Mouse (Mus musculus) forebrain, embryonic 12.5 days (tissue): ENCODE measurements at regions not wholly inside any gene's neighbourhood (a gene's known extent, or its start where the extent isn't known, plus 50 kb on each side); places are given as distances from the start of the nearest gene placed in this dataset.
A peak's percentile ranks its signal among the peaks of the same experiment; 100 is the strongest.

Experiments
- ATAC-seq: fragments of 200-750 bp; cut with Nextera tagmentation; 2 replicates; pipeline ENCODE4 v1.8.0; 2017; ENCODE audit warnings: moderate TSS enrichment; ENCODE audit not compliant: low FRiP score
- H3K27ac ChIP-seq: fragments of 300-500 bp; sonication (generic); 2 replicates; pipeline ENCODE4 v1.5.1; 2016; ENCODE audit warnings: mild to moderate bottlenecking
- H3K27me3 ChIP-seq: fragments of 300-500 bp; sonication (generic); 2 replicates; pipeline ENCODE4 v1.6.1; 2016; ENCODE audit warnings: mild to moderate bottlenecking
- H3K36me3 ChIP-seq: fragments of 300-500 bp; sonication (generic); replicated peaks from 2 replicates; pipeline ENCODE4 v1.6.1; 2016; ENCODE audit warnings: mild to moderate bottlenecking
- H3K4me1 ChIP-seq: fragments of 300-500 bp; sonication (generic); 2 replicates; pipeline ENCODE4 v1.6.1; 2016
- H3K4me2 ChIP-seq: fragments of 300-500 bp; sonication (generic); 2 replicates; pipeline ENCODE4 v1.6.1; 2016; ENCODE audit warnings: mild to moderate bottlenecking, moderate library complexity
- H3K4me3 ChIP-seq: fragments of 300-500 bp; sonication (generic); replicated peaks from 2 replicates; pipeline ENCODE4 v1.5.1; 2016; ENCODE audit warnings: mild to moderate bottlenecking
- H3K9ac ChIP-seq: fragments of 300-500 bp; sonication (generic); 2 replicates; pipeline ENCODE4 v1.6.1; 2016; ENCODE audit warnings: mild to moderate bottlenecking
- H3K9me3 ChIP-seq: fragments of 300-500 bp; sonication (generic); 2 replicates; pipeline ENCODE4 v1.6.1; 2016
- WGBS: fragments of 180-500 bp; shearing (Covaris S2); methylation state at CpG from one replicate; pipeline ENCODE4 v1.1.7; 2016; 5-methylcytosine and 5-hydroxymethylcytosine counted together

DNA sequence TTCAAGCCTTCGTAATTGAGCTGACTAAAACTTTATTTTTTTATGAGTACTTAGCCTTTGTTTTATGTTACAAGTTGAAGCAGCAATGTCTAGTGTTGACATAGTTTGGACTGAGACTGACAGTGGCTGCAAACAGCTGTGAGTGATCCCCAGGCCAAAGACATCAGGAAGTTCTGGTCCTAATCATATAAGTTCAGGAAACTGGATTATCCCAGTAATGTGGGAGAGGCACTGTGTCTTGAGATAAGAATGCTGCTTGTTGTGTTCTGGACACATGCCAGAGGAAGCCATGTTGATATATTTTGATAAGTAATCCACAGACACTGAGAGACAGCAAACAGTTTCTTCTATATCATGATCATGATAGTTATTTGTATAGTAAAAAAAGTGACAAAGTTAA is 153.4 kb downstream of the Lrriq3 start:
- H3K4me2 ChIP-seq: no peak overlapping the region
- no peaks in the 10 kb centered on the region for H3K9me3 ChIP-seq
- H3K27me3 ChIP-seq: no peaks in the 10 kb centered on the region
- H3K4me1 ChIP-seq: no peaks in the 10 kb centered on the region
- no peak overlapping the region for H3K9ac ChIP-seq
- WGBS: 83% methylated on average over 1 of the region's 1 CpGs
- no peak overlapping the region for H3K4me3 ChIP-seq
- H3K36me3 ChIP-seq: no peaks in the 10 kb centered on the region
- H3K27ac ChIP-seq: no peak overlapping the region
- ATAC-seq: no peak

DNA sequence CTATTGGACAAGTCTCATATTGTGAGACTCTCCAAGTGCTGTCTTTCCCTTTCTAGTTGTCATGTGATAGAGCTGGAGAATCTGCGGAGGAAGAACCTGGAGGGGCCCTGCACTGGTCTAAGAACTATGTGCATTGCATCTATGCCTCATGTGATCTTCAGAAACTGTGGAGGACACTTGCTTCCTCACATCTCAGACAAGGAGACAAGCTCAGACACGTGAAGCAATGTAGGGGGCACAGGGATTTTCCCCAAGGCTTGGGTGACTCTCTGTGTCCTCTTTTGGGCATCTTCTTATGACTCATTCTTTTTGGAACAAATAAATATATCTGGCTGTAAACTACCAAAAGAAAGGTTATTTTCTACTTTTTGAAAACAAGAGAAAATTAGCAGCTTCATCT is 153.9 kb downstream of the Lrriq3 start:
- ATAC-seq: no peak
- H3K9me3 ChIP-seq: no peaks in the 10 kb centered on the region

GRCm38 (mm10) chr3:155247929-155248328 is 154.7 kb downstream of the Lrriq3 start:
- ATAC-seq: no peak
- WGBS: 96% methylated on average over 1 of the region's 1 CpGs

More for the DNA sequence above, 153.9 kb downstream of the Lrriq3 start:
- H3K36me3 ChIP-seq: no peaks in the 10 kb centered on the region
- H3K4me2 ChIP-seq: no peak overlapping the region
- H3K4me1 ChIP-seq: no peaks in the 10 kb centered on the region
- no peak overlapping the region for H3K4me3 ChIP-seq
- H3K27ac ChIP-seq: no peak overlapping the region
- WGBS: 85% methylated on average over 2 of the region's 2 CpGs
- H3K9ac ChIP-seq: no peak overlapping the region
- no peaks in the 10 kb centered on the region for H3K27me3 ChIP-seq

GRCm38 (mm10) chr3:155250904-155251303 is 157.7 kb downstream of the Lrriq3 start:
- Histone ChIP-seq H3K36me3 (no peaks in the 10 kb centered on the region), H3K4me2 (no peak overlapping the region), H3K9ac (no peak overlapping the region), H3K27ac (no peak overlapping the region), H3K4me1 (no peaks in the 10 kb centered on the region), H3K4me3 (no peak overlapping the region), H3K9me3 (no peaks in the 10 kb centered on the region), H3K27me3 (no peaks in the 10 kb centered on the region)
- no peak for ATAC-seq
- 85% methylated on average over 2 of the region's 2 CpGs for WGBS

More at GRCm38 (mm10) chr3:155247929-155248328, 154.7 kb downstream of the Lrriq3 start:
- no peak overlapping the region for H3K4me2 ChIP-seq
- no peak overlapping the region for H3K9ac ChIP-seq
- H3K4me1 ChIP-seq: no peaks in the 10 kb centered on the region
- H3K9me3 ChIP-seq: no peaks in the 10 kb centered on the region
- H3K36me3 ChIP-seq: no peaks in the 10 kb centered on the region
- H3K27me3 ChIP-seq: no peaks in the 10 kb centered on the region
- H3K4me3 ChIP-seq: no peak overlapping the region
- H3K27ac ChIP-seq: no peak overlapping the region

GRCm38 (mm10) chr3:155298206-155298605 is 205.0 kb downstream of the Lrriq3 start:
- no peak overlapping the region for H3K27ac ChIP-seq
- H3K4me1 ChIP-seq: no peaks in the 10 kb centered on the region
- no peaks in the 10 kb centered on the region for H3K36me3 ChIP-seq
- 70% methylated on average over 3 of the region's 3 CpGs for WGBS
- no peak overlapping the region for H3K4me2 ChIP-seq
- ATAC-seq: no peak
- H3K27me3 ChIP-seq: no peaks in the 10 kb centered on the region
- no peak overlapping the region for H3K9ac ChIP-seq
- H3K9me3 ChIP-seq: no peaks in the 10 kb centered on the region
- no peak overlapping the region for H3K4me3 ChIP-seq

GRCm38 (mm10) chr3:155298724-155299123 is 205.5 kb downstream of the Lrriq3 start:
- H3K36me3 ChIP-seq: no peaks in the 10 kb centered on the region
- H3K4me3 ChIP-seq: no peak overlapping the region
- H3K27ac ChIP-seq: no peak overlapping the region
- H3K4me1 ChIP-seq: no peaks in the 10 kb centered on the region
- no peaks in the 10 kb centered on the region for H3K27me3 ChIP-seq
- ATAC-seq: 0 out of 2 replicates have a peak, but pooled peaks have one; percentile 33
- no peak overlapping the region for H3K9ac ChIP-seq
- no peaks in the 10 kb centered on the region for H3K9me3 ChIP-seq
- H3K4me2 ChIP-seq: no peak overlapping the region

DNA sequence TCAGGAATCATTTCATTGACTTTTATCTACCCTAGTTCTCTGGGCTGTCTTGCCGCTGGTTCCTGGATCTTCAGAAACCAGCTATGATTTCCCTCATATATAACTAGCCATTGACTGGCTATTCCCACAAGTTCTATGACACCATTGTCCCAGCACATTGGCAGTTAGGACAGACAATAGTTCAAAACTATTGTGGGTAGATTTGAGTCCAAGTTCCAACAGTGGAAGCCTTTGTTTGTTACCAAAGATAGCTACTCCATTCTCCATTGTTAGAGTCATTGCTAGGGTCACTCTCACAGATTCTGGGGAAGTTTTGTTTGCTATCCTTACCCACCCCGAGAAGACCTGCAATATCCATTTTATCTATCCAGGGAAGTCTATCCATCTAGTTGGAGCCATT is 229.1 kb downstream of the Lrriq3 start:
- ATAC-seq: no peak

GRCm38 (mm10) chr3:155329701-155330100 is 236.5 kb downstream of the Lrriq3 start:
- H3K4me1 ChIP-seq: no peaks in the 10 kb centered on the region
- no peaks in the 10 kb centered on the region for H3K9me3 ChIP-seq
- H3K36me3 ChIP-seq: no peaks in the 10 kb centered on the region
- no peak overlapping the region for H3K27ac ChIP-seq
- H3K9ac ChIP-seq: no peak overlapping the region
- no peak for ATAC-seq
- H3K4me3 ChIP-seq: no peak overlapping the region
- no peak overlapping the region for H3K4me2 ChIP-seq
- no peaks in the 10 kb centered on the region for H3K27me3 ChIP-seq
- WGBS: 79% methylated on average over 2 of the region's 2 CpGs

More for the DNA sequence above, 229.1 kb downstream of the Lrriq3 start:
- no peaks in the 10 kb centered on the region for H3K27me3 ChIP-seq
- no peak overlapping the region for H3K9ac ChIP-seq
- no peaks in the 10 kb centered on the region for H3K36me3 ChIP-seq
- H3K9me3 ChIP-seq: no peaks in the 10 kb centered on the region
- no peak overlapping the region for H3K27ac ChIP-seq
- H3K4me3 ChIP-seq: no peak overlapping the region
- WGBS: 81% methylated on average over 2 of the region's 2 CpGs
- H3K4me2 ChIP-seq: no peak overlapping the region
- H3K4me1 ChIP-seq: no peaks in the 10 kb centered on the region

GRCm38 (mm10) chr3:155349185-155349584 is 256.0 kb downstream of the Lrriq3 start:
- Histone ChIP-seq H3K36me3 (no peaks in the 10 kb centered on the region), H3K4me1 (no peaks in the 10 kb centered on the region), H3K27me3 (no peaks in the 10 kb centered on the region), H3K9me3 (no peaks in the 10 kb centered on the region), H3K4me2 (no peak overlapping the region), H3K9ac (no peak overlapping the region), H3K4me3 (no peak overlapping the region), H3K27ac (no peak overlapping the region)
- ATAC-seq: no peak
- 83% methylated on average over 1 of the region's 1 CpGs for WGBS

DNA sequence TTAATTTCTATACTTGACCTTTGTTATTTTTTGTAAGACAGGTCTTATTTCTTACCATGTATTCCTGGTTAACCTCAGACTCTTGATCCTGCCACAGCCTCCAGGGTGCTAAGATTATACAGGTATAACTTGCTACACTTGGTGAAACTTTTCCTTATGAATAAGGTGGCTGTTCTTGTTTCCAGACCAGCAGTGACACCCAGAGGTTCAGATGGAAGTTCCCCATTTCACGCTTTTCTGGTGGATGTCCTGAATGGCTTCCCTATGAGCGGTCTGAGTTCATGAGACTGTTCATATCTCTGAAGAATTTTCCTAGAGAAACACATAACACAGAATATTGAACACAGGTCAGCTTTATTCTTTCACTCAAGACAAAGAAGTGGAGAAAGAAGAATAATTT is 258.4 kb downstream of the Lrriq3 start:
- Histone ChIP-seq H3K27ac (no peak overlapping the region), H3K36me3 (no peaks in the 10 kb centered on the region), H3K9ac (no peak overlapping the region), H3K4me1 (no peaks in the 10 kb centered on the region), H3K4me3 (no peak overlapping the region), H3K9me3 (no peaks in the 10 kb centered on the region), H3K4me2 (no peak overlapping the region), H3K27me3 (no peaks in the 10 kb centered on the region)
- WGBS: 87% methylated on average over 2 of the region's 2 CpGs
- no peak for ATAC-seq

DNA sequence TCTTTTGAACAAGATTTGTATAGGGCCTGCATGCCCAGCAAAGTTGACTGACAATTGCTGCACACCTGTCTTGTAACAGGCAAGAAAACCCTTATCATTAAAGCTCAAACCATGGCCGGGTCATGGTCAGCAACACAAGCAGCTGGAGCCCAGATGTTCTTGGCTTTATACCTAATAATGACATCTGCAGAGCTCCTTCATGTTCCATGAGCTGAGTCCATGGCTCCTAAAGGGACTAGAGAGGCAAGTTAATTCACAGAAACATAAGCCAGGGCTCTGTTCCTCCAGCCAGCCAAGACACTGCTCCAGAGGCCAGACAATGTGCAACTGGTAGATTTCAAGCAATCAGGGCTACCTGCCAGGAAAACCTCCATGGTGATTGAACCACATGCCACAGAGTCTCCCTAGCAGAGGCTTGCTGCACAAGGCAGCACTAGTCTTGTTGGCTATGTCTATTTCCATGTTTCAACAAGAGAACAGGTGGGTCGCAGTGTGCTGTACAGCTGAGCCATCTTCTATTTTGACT is 259.1 kb downstream of the Lrriq3 start:
- no peaks in the 10 kb centered on the region for H3K27me3 ChIP-seq
- H3K4me1 ChIP-seq: no peaks in the 10 kb centered on the region
- no peaks in the 10 kb centered on the region for H3K36me3 ChIP-seq
- no peak overlapping the region for H3K4me3 ChIP-seq
- no peak for ATAC-seq
- H3K27ac ChIP-seq: no peak overlapping the region
- H3K9ac ChIP-seq: no peak overlapping the region
- H3K9me3 ChIP-seq: no peaks in the 10 kb centered on the region
- H3K4me2 ChIP-seq: no peak overlapping the region
- 94% methylated on average over 2 of the region's 2 CpGs for WGBS

DNA sequence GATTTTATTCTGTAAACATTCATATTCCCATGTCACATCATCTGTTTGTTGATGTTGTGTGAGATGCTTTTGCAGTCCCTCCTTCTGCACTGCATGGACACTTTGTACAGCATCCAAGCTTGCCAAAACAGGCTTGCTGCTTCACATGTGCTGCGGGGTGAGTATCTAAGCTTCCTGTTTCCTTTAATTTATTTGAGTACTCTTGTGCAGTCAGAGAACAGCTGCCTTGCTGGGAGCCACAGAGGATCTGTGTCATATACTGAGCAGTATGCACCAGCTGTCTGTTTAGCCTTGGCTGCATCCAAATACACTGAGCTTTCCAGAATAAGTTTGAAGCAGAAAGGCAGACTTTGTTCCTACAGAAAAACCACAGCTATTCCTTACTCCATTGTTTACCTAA is 267.2 kb downstream of the Lrriq3 start:
- Histone ChIP-seq H3K4me3 (no peak overlapping the region), H3K27ac (no peak overlapping the region), H3K9ac (no peak overlapping the region), H3K27me3 (no peaks in the 10 kb centered on the region), H3K36me3 (no peaks in the 10 kb centered on the region), H3K4me1 (no peaks in the 10 kb centered on the region), H3K4me2 (no peak overlapping the region), H3K9me3 (no peaks in the 10 kb centered on the region)
- no peak for ATAC-seq
- WGBS: 84% methylated on average over 1 of the region's 1 CpGs

- Histone ChIP-seq H3K36me3 (no peaks in the 10 kb centered on the region), H3K4me3 (no peak overlapping the region), H3K4me1 (no peaks in the 10 kb centered on the region), H3K9me3 (no peaks in the 10 kb centered on the region), H3K9ac (no peak overlapping the region), H3K27me3 (no peaks in the 10 kb centered on the region), H3K4me2 (no peak overlapping the region), H3K27ac (no peak overlapping the region)
- ATAC-seq: no peak
Measured at GRCm38 (mm10) chr3:155370716-155371115, 277.5 kb downstream of the Lrriq3 start.
